Mouse (Mus musculus) ES-Bruce4 (cell line): ENCODE data around the gene Tmem163. TPM values are rescaled to one million over a fixed set of nuclear protein-coding genes. Genes with fewer than 3 reads are reported as not detected.

Experiments used
- H3K27ac ChIP-seq: 2 replicates; pipeline ENCODE4 v1.5.1; 2012; ENCODE audit warnings: low read length, inconsistent platforms; ENCODE audit not compliant: insufficient read depth
- H3K27me3 ChIP-seq: 2 replicates; pipeline ENCODE4 v1.6.1; 2012; ENCODE audit warnings: mild to moderate bottlenecking, low read length, inconsistent platforms; ENCODE audit not compliant: control insufficient read depth, poor library complexity, insufficient read depth, severe bottlenecking
- H3K36me3 ChIP-seq: 2 replicates; pipeline ENCODE4 v1.6.1; 2012; ENCODE audit warnings: inconsistent platforms, mild to moderate bottlenecking, low read length, moderate library complexity; ENCODE audit not compliant: control insufficient read depth, poor library complexity, insufficient read depth, severe bottlenecking
- H3K4me1 ChIP-seq: one replicate; pipeline ENCODE4 v1.8.1; 2011; ENCODE audit warnings: low read length; ENCODE audit not compliant: control insufficient read depth, insufficient read depth
- H3K4me3 ChIP-seq: 2 replicates; pipeline ENCODE4 v1.5.1; 2011; ENCODE audit warnings: low read depth, mild to moderate bottlenecking, low read length
- H3K9ac ChIP-seq: 2 replicates; pipeline ENCODE4 v1.6.1; 2012; ENCODE audit warnings: low read depth, mild to moderate bottlenecking, inconsistent platforms; ENCODE audit not compliant: poor library complexity, severe bottlenecking
- H3K9me3 ChIP-seq: replicated peaks from 2 replicates; pipeline ENCODE4 v1.6.1; 2012; ENCODE audit warnings: mild to moderate bottlenecking, low read length, inconsistent platforms; ENCODE audit not compliant: control insufficient read depth, poor library complexity, insufficient read depth, severe bottlenecking
- CTCF ChIP-seq: IDR thresholded peaks from one replicate; pipeline ENCODE4 v1.8.1; 2011; ENCODE audit warnings: low read depth, low read length
- EP300 ChIP-seq: IDR thresholded peaks from 2 replicates; pipeline ENCODE4 v1.6.1; 2011; ENCODE audit warnings: low read depth, low read length; ENCODE audit not compliant: insufficient read depth
- POLR2A ChIP-seq: IDR thresholded peaks from one replicate; pipeline ENCODE4 v1.8.1; 2011; ENCODE audit warnings: low read length; ENCODE audit not compliant: insufficient read depth
- polyA plus RNA-seq: library from polyadenylated mRNA; stranded (reverse); fragments of >200 nt; gene quantifications from 2 replicates; pipeline ENCODE4 v1.2.4, GENCODE M21; 2011; ENCODE audit warnings: low read depth; ENCODE audit not compliant: missing spikeins, insufficient read depth, insufficient read length

The Tmem163 gene
- polyA plus RNA-seq, 1 experiment, result 1.6 TPM

DNA sequence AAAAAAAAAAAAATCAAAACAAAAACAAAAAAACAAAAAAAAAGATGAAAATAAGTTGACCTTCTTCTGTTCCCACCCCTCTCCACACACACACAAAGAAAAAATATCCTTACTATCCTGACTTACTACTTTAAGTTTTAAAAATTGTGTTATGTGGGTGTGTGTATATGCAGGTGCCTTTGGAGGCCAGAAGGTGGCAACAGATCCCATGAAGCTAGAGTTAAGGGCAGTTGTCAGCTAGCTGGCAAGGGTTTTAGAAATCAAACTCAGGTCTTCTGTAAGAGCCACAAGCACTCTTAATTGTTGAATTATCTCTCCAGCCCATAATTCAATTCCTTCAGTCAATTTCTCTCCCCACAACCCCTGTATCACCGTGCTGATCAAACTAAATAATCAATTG is 22.8 kb upstream of the Tmem163 start:
- H3K9ac ChIP-seq, result no peak overlapping the region
- TF ChIP-seq CTCF (no peak), EP300 (no peak), POLR2A (no peak)
- H3K27ac ChIP-seq, result no peak overlapping the region
- no peaks in the 10 kb centered on the region for H3K9me3 ChIP-seq
- H3K4me3 ChIP-seq, result no peak overlapping the region
- no peaks in the 10 kb centered on the region for H3K27me3 ChIP-seq
- H3K36me3 ChIP-seq, result no peaks in the 10 kb centered on the region
- no peaks in the 10 kb centered on the region for H3K4me1 ChIP-seq

DNA sequence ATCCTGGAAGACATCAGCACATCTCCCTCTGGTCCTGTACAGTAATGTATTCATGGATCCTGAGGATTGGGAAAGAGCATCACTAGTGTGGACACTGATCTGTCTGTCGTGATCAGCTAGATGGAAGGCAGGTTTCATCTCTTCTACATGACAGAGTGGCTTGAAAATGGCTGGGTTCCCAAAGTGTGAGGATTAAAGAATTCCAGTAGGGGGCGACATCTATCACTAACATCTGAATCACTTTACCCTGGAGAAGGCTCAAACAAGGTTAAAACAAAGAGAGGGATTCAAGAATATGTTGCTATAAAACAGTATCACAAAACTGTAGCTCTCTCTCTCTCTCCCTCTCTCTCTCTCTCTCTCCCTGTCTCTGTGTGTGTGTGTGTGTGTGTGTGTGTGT is 17.2 kb upstream of the Tmem163 start:
- Histone ChIP-seq H3K4me1 (no peaks in the 10 kb centered on the region), H3K27me3 (no peaks in the 10 kb centered on the region), H3K9ac (no peak overlapping the region), H3K27ac (no peak overlapping the region), H3K36me3 (no peaks in the 10 kb centered on the region), H3K4me3 (no peak overlapping the region), H3K9me3 (no peaks in the 10 kb centered on the region)
- TF ChIP-seq EP300 (no peak), CTCF (no peak), POLR2A (no peak)

DNA sequence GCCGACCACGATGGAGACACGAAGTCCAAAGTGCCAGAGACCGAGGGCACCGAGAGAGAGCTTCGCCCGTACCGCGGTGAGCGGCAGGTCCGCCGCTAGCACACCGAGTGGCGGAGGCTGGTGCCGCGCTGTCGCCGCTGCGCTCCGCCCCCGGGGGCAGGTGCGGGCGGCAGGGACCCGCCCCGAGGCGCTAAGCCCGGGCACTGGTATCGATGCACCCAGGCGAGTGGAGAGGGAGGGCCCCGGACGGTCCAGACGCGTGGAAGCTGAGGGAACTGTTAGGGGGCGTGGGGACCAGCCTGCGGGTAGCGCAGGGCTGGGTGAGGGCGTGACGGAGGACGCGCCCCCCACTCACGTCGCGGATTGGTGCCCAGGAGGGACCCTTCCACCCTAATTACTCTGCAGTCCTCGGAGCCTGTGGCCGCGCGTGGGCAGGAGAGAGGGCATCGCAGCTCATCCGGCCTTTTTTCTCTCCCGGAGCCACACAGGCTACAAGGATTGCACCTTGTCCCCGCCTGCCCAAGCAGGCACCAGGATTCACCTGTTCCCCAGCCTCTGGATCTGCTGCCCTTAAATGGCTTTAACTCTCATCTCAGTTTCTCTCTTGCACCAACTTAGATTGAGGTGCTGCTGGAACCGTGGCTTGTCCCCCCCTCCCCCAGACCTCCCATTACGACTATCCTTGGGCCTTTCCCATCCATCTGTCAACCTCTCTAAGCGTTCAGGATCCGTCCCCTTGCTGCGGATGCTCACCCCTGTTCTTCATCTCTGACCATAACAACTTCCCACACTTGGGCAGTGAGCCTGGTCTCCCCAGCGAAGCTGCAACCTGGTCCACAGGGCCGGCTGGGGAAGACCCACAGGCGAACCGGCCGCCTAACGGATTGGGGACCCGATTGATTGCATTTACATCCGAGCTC is 1.4 kb downstream of the Tmem163 start:
- peaks cover 8% of the 10 kb centered on the region for H3K27me3 ChIP-seq
- no peak overlapping the region for H3K27ac ChIP-seq
- H3K36me3 ChIP-seq, result no peaks in the 10 kb centered on the region
- peak overlapping the region; percentile 61 for H3K4me3 ChIP-seq
- no peaks in the 10 kb centered on the region for H3K4me1 ChIP-seq
- H3K9me3 ChIP-seq, result no peaks in the 10 kb centered on the region
- no peak for TF ChIP-seq EP300
- no peak for TF ChIP-seq CTCF
- no peak for TF ChIP-seq POLR2A
- H3K9ac ChIP-seq, result peak overlapping the region; percentile 43

DNA sequence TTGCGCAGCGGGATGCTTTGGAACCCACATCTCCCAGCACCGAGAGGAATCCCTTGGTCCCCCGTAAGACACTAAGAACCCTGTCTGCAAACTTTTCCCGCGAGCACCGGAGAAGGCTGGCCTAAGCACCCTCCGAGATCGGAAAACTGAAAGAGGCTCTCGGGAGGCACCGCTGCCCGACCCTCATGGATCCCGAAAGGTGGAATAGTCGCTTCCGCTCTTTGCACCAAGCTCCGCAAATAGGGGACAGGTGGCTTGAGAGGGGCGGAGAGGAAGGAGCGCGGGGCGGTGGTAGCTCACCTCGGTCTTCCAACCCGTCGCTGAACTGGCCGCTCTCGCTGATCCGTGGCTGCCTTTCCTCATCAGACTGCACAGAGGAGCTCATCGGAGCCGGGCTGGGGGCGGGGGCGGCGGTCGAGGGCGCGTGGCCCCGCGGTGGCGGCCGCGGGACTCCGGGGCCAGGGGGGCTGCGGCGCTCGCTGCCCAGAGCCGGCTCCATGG is 2.2 kb downstream of the Tmem163 start:
- Histone ChIP-seq H3K27ac (no peak overlapping the region), H3K4me3 (peak overlapping the region; percentile 61), H3K4me1 (no peaks in the 10 kb centered on the region), H3K36me3 (no peaks in the 10 kb centered on the region), H3K9me3 (no peaks in the 10 kb centered on the region), H3K9ac (peak overlapping the region; percentile 43), H3K27me3 (peaks cover 8% of the 10 kb centered on the region)
- TF ChIP-seq POLR2A, result no peak
- no peak for TF ChIP-seq EP300
- TF ChIP-seq CTCF, result no peak

- Histone ChIP-seq H3K27ac (no peak overlapping the region), H3K9ac (0 out of 2 replicates have a peak overlapping the region, but pooled peaks have one; percentile 43), H3K9me3 (no peaks in the 10 kb centered on the region), H3K27me3 (peaks cover 9% of the 10 kb centered on the region), H3K36me3 (no peaks in the 10 kb centered on the region), H3K4me1 (no peaks in the 10 kb centered on the region), H3K4me3 (peak overlapping the region; percentile 61; the same call in 1 of the 2 replicates)
- TF ChIP-seq EP300 (no peak), POLR2A (no peak), CTCF (no peak)
Observed at GRCm38 (mm10) chr1:127676516-127677099, 2.7 kb downstream of the Tmem163 start.

GRCm38 (mm10) chr1:127676116-127676515 is 3.2 kb downstream of the Tmem163 start:
- no peaks in the 10 kb centered on the region for H3K4me1 ChIP-seq
- no peaks in the 10 kb centered on the region for H3K9me3 ChIP-seq
- no peak overlapping the region for H3K27ac ChIP-seq
- no peak overlapping the region for H3K4me3 ChIP-seq
- no peaks in the 10 kb centered on the region for H3K36me3 ChIP-seq
- no peak overlapping the region for H3K9ac ChIP-seq
- TF ChIP-seq CTCF (no peak), POLR2A (no peak), EP300 (no peak)
- H3K27me3 ChIP-seq, result peaks cover 10% of the 10 kb centered on the region
